Mouse (Mus musculus) kidney, embryonic 15.5 days (tissue): ENCODE results near the gene Ip6k1. TPM values are rescaled to one million over a fixed set of nuclear protein-coding genes. Genes with fewer than 3 reads are reported as not detected.
A peak's percentile ranks its signal among the peaks of the same experiment; 100 is the strongest.

Source experiments
- ATAC-seq: fragments of 200-750 bp; cut with Nextera tagmentation; replicated peaks from 2 replicates; pipeline ENCODE4 v1.8.0; 2017; ENCODE audit warnings: moderate TSS enrichment; ENCODE audit not compliant: low FRiP score
- H3K27ac ChIP-seq: fragments of 300-500 bp; sonication (generic); 2 replicates; pipeline ENCODE4 v1.5.1; 2015; ENCODE audit warnings: mild to moderate bottlenecking, inconsistent platforms
- H3K27me3 ChIP-seq: fragments of 300-500 bp; sonication (generic); 2 replicates; pipeline ENCODE4 v1.6.1; 2015; ENCODE audit warnings: inconsistent platforms
- H3K36me3 ChIP-seq: fragments of 300-500 bp; sonication (generic); 2 replicates; pipeline ENCODE4 v1.6.1; 2015; ENCODE audit warnings: inconsistent platforms
- H3K4me1 ChIP-seq: fragments of 300-500 bp; sonication (generic); 2 replicates; pipeline ENCODE4 v1.6.1; 2015; ENCODE audit warnings: inconsistent platforms
- H3K4me2 ChIP-seq: fragments of 300-500 bp; sonication (generic); 2 replicates; pipeline ENCODE4 v1.6.1; 2015; ENCODE audit warnings: moderate library complexity, mild to moderate bottlenecking, inconsistent platforms
- H3K4me3 ChIP-seq: fragments of 300-500 bp; sonication (generic); replicated peaks from 2 replicates; pipeline ENCODE4 v1.5.1; 2015; ENCODE audit warnings: mild to moderate bottlenecking, inconsistent platforms
- H3K9ac ChIP-seq: fragments of 300-500 bp; sonication (generic); 2 replicates; pipeline ENCODE4 v1.6.1; 2015; ENCODE audit warnings: mild to moderate bottlenecking, inconsistent platforms
- H3K9me3 ChIP-seq: fragments of 300-500 bp; sonication (generic); replicated peaks from 2 replicates; pipeline ENCODE4 v1.6.1; 2016; ENCODE audit warnings: inconsistent platforms
- WGBS: fragments of 180-500 bp; shearing (Covaris S2); methylation state at CpG from one replicate; pipeline ENCODE4 v1.1.7; 2015; ENCODE audit warnings: mixed read lengths; 5-methylcytosine and 5-hydroxymethylcytosine counted together
- polyA plus RNA-seq: library from polyadenylated mRNA; unstranded; fragments of >200 nt; fragmentation: Nextera tagmentation; extraction: Ambion mirVana; gene quantifications from 2 replicates; pipeline ENCODE4 v1.2.1, GENCODE M21; 2015

Ip6k1 gene
- 50.8 and 54.8 TPM in 2 replicates for polyA plus RNA-seq

GRCm38 (mm10) chr9:108001922-108002770, at the start of gene Ip6k1:
Gene Ip6k1, plus strand, starts transcription at chr9:108002501.
- Histone ChIP-seq H3K27me3 (no peaks in the 10 kb centered on the region), H3K36me3 (peaks cover 4% of the 10 kb centered on the region; the same call in 1 of the 2 replicates), H3K4me2 (peak within 1 kb of the TSS; percentile 92), H3K4me3 (peak within 1 kb of the TSS; percentile 99), H3K27ac (peak within 1 kb of the TSS; percentile 93), H3K9me3 (no peaks in the 10 kb centered on the region), H3K4me1 (peaks cover 24% of the 10 kb centered on the region), H3K9ac (peak within 1 kb of the TSS; percentile 97)
- ATAC-seq, result peak; percentile 99
- WGBS, result under 1% methylated on average over 51 of the region's 51 CpGs

GRCm38 (mm10) chr9:107955613-107956289, 46.5 kb upstream of the Ip6k1 start:
- 83% methylated on average over 6 of the region's 6 CpGs for WGBS

GRCm38 (mm10) chr9:107957141-107957540, 45.2 kb upstream of the Ip6k1 start:
- H3K27ac ChIP-seq, result no peak overlapping the region
- no peaks in the 10 kb centered on the region for H3K27me3 ChIP-seq
- no peaks in the 10 kb centered on the region for H3K9me3 ChIP-seq
- no peak overlapping the region for H3K4me2 ChIP-seq
- H3K36me3 ChIP-seq, result peaks cover 61% of the 10 kb centered on the region
- WGBS, result 64% methylated on average over 6 of the region's 6 CpGs
- H3K9ac ChIP-seq, result no peak overlapping the region
- peaks cover 7% of the 10 kb centered on the region for H3K4me1 ChIP-seq
- H3K4me3 ChIP-seq, result no peak overlapping the region
- no peak for ATAC-seq

More at GRCm38 (mm10) chr9:107955613-107956289, 46.5 kb upstream of the Ip6k1 start:
- no peaks in the 10 kb centered on the region for H3K27me3 ChIP-seq
- no peak for ATAC-seq
- no peaks in the 10 kb centered on the region for H3K9me3 ChIP-seq
- no peak overlapping the region for H3K27ac ChIP-seq
- no peak overlapping the region for H3K4me3 ChIP-seq
- peaks cover 47% of the 10 kb centered on the region for H3K36me3 ChIP-seq
- no peak overlapping the region for H3K9ac ChIP-seq
- H3K4me1 ChIP-seq, result peaks cover 19% of the 10 kb centered on the region
- H3K4me2 ChIP-seq, result no peak overlapping the region

DNA sequence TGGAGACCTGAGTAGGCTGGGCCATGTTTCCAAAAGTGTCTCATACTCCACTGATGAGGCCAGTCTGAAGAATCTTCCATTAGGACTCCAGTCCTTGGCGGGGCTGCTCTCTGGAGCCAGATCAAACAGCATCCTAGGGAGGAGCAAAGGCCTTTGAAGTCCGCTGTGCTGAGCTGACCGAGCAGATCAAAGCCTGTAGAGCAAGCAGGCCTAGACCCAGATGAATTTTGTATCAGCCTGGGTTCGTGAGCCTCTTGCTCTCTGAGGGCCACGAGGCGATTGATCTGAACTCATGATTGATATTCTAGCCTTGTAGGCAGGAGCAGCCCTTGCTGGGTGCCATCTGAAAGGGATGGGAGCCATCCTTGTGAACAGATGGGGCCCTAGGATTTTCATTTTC, 42.4 kb upstream of the Ip6k1 start:
- Histone ChIP-seq H3K36me3 (peaks cover 86% of the 10 kb centered on the region), H3K4me2 (no peak overlapping the region), H3K4me3 (no peak overlapping the region), H3K27me3 (no peaks in the 10 kb centered on the region), H3K27ac (no peak overlapping the region), H3K9me3 (no peaks in the 10 kb centered on the region), H3K4me1 (0 out of 2 replicates have a peak, but pooled peaks cover 5% of the 10 kb centered on the region), H3K9ac (no peak overlapping the region)
- no peak for ATAC-seq
- 28% methylated on average over 6 of the region's 6 CpGs for WGBS

GRCm38 (mm10) chr9:107960928-107961327, 41.4 kb upstream of the Ip6k1 start:
- Histone ChIP-seq H3K4me1 (0 out of 2 replicates have a peak, but pooled peaks cover 5% of the 10 kb centered on the region), H3K4me3 (no peak overlapping the region), H3K9me3 (no peaks in the 10 kb centered on the region), H3K4me2 (no peak overlapping the region), H3K27ac (no peak overlapping the region), H3K9ac (no peak overlapping the region), H3K36me3 (peaks cover 85% of the 10 kb centered on the region), H3K27me3 (no peaks in the 10 kb centered on the region)
- ATAC-seq, result no peak
- WGBS, result 81% methylated on average over 4 of the region's 4 CpGs

DNA sequence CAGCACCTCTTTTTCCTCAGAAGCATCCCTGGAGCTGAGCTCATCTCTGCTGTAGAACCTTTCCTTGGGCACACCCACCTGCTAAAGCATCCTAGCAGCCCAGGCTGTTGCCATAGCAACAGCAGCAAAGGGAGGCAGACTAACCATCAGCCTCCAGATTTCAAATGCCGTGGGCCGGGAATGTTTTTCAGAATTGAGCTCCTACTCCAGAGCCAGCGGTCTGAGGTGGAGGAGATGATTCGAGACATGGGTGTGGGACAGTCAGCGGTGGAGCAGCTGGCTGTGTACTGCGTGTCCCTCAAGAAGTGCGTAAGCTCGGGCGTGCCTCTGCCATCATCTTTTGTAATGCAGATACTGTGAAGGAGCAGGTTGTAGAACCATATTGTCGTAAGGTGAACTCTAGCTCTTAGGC, 40.9 kb upstream of the Ip6k1 start:
- peaks cover 87% of the 10 kb centered on the region for H3K36me3 ChIP-seq
- H3K4me3 ChIP-seq, result no peak overlapping the region
- H3K27ac ChIP-seq, result no peak overlapping the region
- H3K9me3 ChIP-seq, result no peaks in the 10 kb centered on the region
- no peak for ATAC-seq
- H3K4me1 ChIP-seq, result 0 out of 2 replicates have a peak, but pooled peaks cover 5% of the 10 kb centered on the region
- WGBS, result 84% methylated on average over 10 of the region's 10 CpGs
- H3K9ac ChIP-seq, result no peak overlapping the region
- H3K4me2 ChIP-seq, result no peak overlapping the region
- no peaks in the 10 kb centered on the region for H3K27me3 ChIP-seq

DNA sequence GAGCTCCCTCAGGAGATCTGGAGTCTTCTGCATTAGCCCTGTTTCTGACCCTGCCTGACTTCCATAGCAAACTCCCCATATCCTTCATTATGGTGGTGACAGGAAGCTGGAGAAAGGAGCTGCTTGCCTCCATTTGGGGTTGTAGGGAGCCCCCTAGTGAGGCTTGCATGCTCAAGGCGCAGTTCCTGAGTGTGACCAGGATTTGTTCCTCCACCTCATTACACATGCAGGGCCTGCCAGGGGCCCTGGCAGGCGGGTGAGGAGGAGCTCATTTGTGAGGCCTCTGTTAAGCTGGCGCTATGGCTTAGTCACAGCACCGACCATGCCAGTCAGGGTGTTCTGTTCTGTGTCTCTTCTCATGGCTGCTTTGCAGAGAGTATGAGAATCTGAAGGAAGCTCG, 40.4 kb upstream of the Ip6k1 start:
- Histone ChIP-seq H3K36me3 (peaks cover 83% of the 10 kb centered on the region), H3K4me1 (0 out of 2 replicates have a peak, but pooled peaks cover 5% of the 10 kb centered on the region), H3K27ac (no peak overlapping the region), H3K9ac (no peak overlapping the region), H3K4me2 (no peak overlapping the region), H3K4me3 (no peak overlapping the region), H3K27me3 (no peaks in the 10 kb centered on the region), H3K9me3 (no peaks in the 10 kb centered on the region)
- no peak for ATAC-seq
- 53% methylated on average over 5 of the region's 5 CpGs for WGBS

DNA sequence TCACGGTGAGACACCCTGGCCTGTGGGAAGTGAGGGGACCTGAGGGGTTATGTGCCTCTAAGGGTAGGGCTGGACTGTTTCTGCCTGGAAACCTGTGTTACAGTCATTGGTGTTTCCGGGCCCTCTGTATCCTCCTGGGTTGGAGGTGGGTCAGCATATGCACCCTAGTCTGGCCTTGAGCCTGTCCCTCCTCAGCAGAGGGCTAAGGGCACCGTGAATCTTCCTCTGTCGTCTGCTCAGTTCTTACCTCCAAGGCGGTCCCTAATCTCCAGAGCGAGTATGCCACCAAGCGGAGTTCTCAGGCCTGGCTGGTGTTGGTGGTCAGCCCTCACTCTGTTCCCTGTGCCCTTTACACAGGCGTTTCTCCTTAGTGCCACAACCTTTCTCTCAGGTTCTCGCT, 39.4 kb upstream of the Ip6k1 start:
- H3K27ac ChIP-seq, result no peak overlapping the region
- H3K9ac ChIP-seq, result no peak overlapping the region
- no peaks in the 10 kb centered on the region for H3K9me3 ChIP-seq
- H3K4me2 ChIP-seq, result no peak overlapping the region
- 87% methylated on average over 9 of the region's 9 CpGs for WGBS
- H3K4me3 ChIP-seq, result no peak overlapping the region
- H3K27me3 ChIP-seq, result no peaks in the 10 kb centered on the region
- H3K4me1 ChIP-seq, result 0 out of 2 replicates have a peak, but pooled peaks cover 5% of the 10 kb centered on the region
- peaks cover 79% of the 10 kb centered on the region for H3K36me3 ChIP-seq
- ATAC-seq, result no peak

DNA sequence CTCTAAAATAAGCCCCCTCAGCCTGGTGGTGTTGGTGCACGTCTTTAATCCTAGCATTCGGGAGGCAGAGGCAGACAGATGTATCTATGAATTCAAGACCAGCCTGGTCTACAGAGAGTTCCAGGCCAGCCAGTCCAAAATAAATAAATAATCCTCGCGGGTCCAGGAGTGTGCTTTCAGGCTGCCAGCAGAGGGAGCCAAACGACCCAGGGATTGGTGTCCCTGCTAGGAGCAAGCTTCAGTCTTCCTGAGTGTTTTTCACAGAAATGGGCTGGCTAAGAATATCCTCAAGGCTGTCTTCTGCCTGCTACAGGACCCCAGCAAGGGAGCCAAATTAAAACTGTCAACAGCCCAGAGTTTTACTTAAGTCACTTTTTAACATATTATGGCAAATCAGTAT, 38.6 kb upstream of the Ip6k1 start:
- Histone ChIP-seq H3K27ac (peak overlapping the region; percentile 25; the same call in 1 of the 2 replicates), H3K36me3 (peaks cover 80% of the 10 kb centered on the region), H3K9ac (no peak overlapping the region), H3K4me3 (no peak overlapping the region), H3K4me2 (no peak overlapping the region), H3K9me3 (no peaks in the 10 kb centered on the region), H3K27me3 (no peaks in the 10 kb centered on the region), H3K4me1 (0 out of 2 replicates have a peak, but pooled peaks cover 5% of the 10 kb centered on the region)
- 22% methylated on average over 5 of the region's 5 CpGs for WGBS
- peak; percentile 69; the same call in 1 of the 2 replicates for ATAC-seq

GRCm38 (mm10) chr9:107964681-107965080, 37.6 kb upstream of the Ip6k1 start:
- 93% methylated on average over 9 of the region's 9 CpGs for WGBS
- Histone ChIP-seq H3K4me1 (0 out of 2 replicates have a peak, but pooled peaks cover 5% of the 10 kb centered on the region), H3K9ac (no peak overlapping the region), H3K4me2 (no peak overlapping the region), H3K27ac (no peak overlapping the region), H3K9me3 (no peaks in the 10 kb centered on the region), H3K36me3 (peaks cover 80% of the 10 kb centered on the region), H3K4me3 (no peak overlapping the region), H3K27me3 (no peaks in the 10 kb centered on the region)
- no peak for ATAC-seq

DNA sequence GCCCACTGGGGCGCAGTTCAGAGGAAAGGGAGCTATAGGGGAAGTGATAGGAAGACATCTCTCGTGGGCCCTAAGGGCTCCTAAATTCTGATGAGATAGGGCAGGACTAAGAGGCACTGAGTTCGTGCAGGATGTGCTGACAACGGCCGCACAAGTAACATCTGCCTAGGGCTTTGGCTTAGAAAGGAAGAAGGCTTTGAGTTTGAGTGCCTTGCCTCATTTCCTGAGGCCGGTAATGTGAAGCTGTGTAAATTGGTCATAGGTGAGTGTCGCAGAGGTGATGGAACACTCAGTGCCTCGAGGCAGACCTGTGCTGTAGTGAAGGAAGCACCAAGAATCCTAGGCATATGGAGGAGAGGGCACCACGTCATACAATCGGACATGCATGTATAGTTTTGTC, 35.6 kb upstream of the Ip6k1 start:
- WGBS, result 88% methylated on average over 10 of the region's 10 CpGs
- no peak overlapping the region for H3K27ac ChIP-seq
- peaks cover 79% of the 10 kb centered on the region for H3K36me3 ChIP-seq
- H3K4me3 ChIP-seq, result no peak overlapping the region
- no peak overlapping the region for H3K9ac ChIP-seq
- H3K27me3 ChIP-seq, result no peaks in the 10 kb centered on the region
- ATAC-seq, result no peak
- H3K4me2 ChIP-seq, result no peak overlapping the region
- H3K9me3 ChIP-seq, result no peaks in the 10 kb centered on the region
- 0 out of 2 replicates have a peak, but pooled peaks cover 5% of the 10 kb centered on the region for H3K4me1 ChIP-seq

GRCm38 (mm10) chr9:107967437-107967836, 34.9 kb upstream of the Ip6k1 start:
- 0 out of 2 replicates have a peak, but pooled peaks cover 5% of the 10 kb centered on the region for H3K4me1 ChIP-seq
- no peak overlapping the region for H3K4me3 ChIP-seq
- peaks cover 78% of the 10 kb centered on the region for H3K36me3 ChIP-seq
- no peaks in the 10 kb centered on the region for H3K9me3 ChIP-seq
- no peak overlapping the region for H3K27ac ChIP-seq
- H3K4me2 ChIP-seq, result no peak overlapping the region
- no peak overlapping the region for H3K9ac ChIP-seq
- H3K27me3 ChIP-seq, result no peaks in the 10 kb centered on the region
- ATAC-seq, result no peak
- 76% methylated on average over 6 of the region's 6 CpGs for WGBS
